8 mouse cellular contexts compared by ENCODE assay signal in genomic region chr5:118294865-118295258, GRCm38 (mm10). TPM values are rescaled to one million over a fixed set of nuclear protein-coding genes. Genes with fewer than 3 reads are reported as not detected.
A peak's percentile ranks its signal among the peaks of the same experiment; 100 is the strongest.
DNase-seq lines count a peak whose midpoint lies in the region; ATAC-seq and TF ChIP-seq lines count a peak whose summit lies in the region.

No protein-coding gene starts in this region.

- no peak for TF ChIP-seq POLR2A in liver, adult 2 months (IDR thresholded peaks at IDR 0.05; ENCODE audit: extremely low read depth, insufficient read depth, low read length)
- no peak for TF ChIP-seq POLR2A in embryonic fibroblast, embryonic 13.5 days (IDR thresholded peaks at IDR 0.05; ENCODE audit: low read depth, low read length)

- H3K4me3 ChIP-seq in liver, adult 2 months (ENCODE audit: insufficient read depth, low read depth, low read length): no peak overlapping the region
- no peak overlapping the region for H3K4me3 ChIP-seq in embryonic fibroblast, embryonic 13.5 days (ENCODE audit: insufficient read depth, low read length)
- H3K4me3 ChIP-seq in hindbrain, embryonic 15.5 days: no peak overlapping the region
- H3K4me3 ChIP-seq in neural tube, embryonic 12.5 days: no peak overlapping the region

- H3K27ac ChIP-seq in liver, adult 2 months (replicated peaks; ENCODE audit: insufficient read depth, low read depth, low read length): no peak overlapping the region
- H3K27ac ChIP-seq in embryonic fibroblast, embryonic 13.5 days (ENCODE audit: insufficient read depth, low read length): peak overlapping the region; percentile 81
- peak overlapping the region; percentile 76 for H3K27ac ChIP-seq in hindbrain, embryonic 15.5 days (replicated peaks)
- H3K27ac ChIP-seq in neural tube, embryonic 12.5 days: no peak overlapping the region; the same call in 1 of the 2 replicates

- 74% methylated on average over 7 of the region's 7 CpGs for WGBS in liver, adult 2 months
- 78% methylated on average over 7 of the region's 7 CpGs for WGBS in hindbrain, embryonic 15.5 days
- 83% methylated on average over 7 of the region's 7 CpGs for WGBS in neural tube, embryonic 12.5 days

- peaks cover 3% of the 10 kb centered on the region for H3K4me1 ChIP-seq in liver, adult 2 months (ENCODE audit: control insufficient read depth, insufficient read depth, low read length)
- peaks cover 6% of the 10 kb centered on the region; the same call in 1 of the 2 replicates for H3K4me1 ChIP-seq in embryonic fibroblast, embryonic 13.5 days (ENCODE audit: control insufficient read depth, insufficient read depth, low read length)
- peaks cover 20% of the 10 kb centered on the region for H3K4me1 ChIP-seq in hindbrain, embryonic 15.5 days (replicated peaks)
- H3K4me1 ChIP-seq in neural tube, embryonic 12.5 days: peaks cover 43% of the 10 kb centered on the region

- no peaks in the 10 kb centered on the region for H3K9me3 ChIP-seq in hindbrain, embryonic 15.5 days
- no peaks in the 10 kb centered on the region for H3K9me3 ChIP-seq in neural tube, embryonic 12.5 days

- H3K4me2 ChIP-seq in hindbrain, embryonic 15.5 days: peak overlapping the region; percentile 32; the same call in 1 of the 2 replicates
- peak overlapping the region; percentile 44 for H3K4me2 ChIP-seq in neural tube, embryonic 12.5 days (replicated peaks)

- H3K27me3 ChIP-seq in liver, adult 2 months (ENCODE audit: control insufficient read depth, insufficient read depth, low read length): no peaks in the 10 kb centered on the region; the same call in 1 of the 2 replicates
- H3K27me3 ChIP-seq in hindbrain, embryonic 15.5 days: no peaks in the 10 kb centered on the region
- H3K27me3 ChIP-seq in neural tube, embryonic 12.5 days (replicated peaks): no peaks in the 10 kb centered on the region

- H3K36me3 ChIP-seq in liver, adult 2 months (ENCODE audit: control insufficient read depth, insufficient read depth, low read length): no peaks in the 10 kb centered on the region
- H3K36me3 ChIP-seq in hindbrain, embryonic 15.5 days: no peaks in the 10 kb centered on the region
- no peaks in the 10 kb centered on the region for H3K36me3 ChIP-seq in neural tube, embryonic 12.5 days

- TF ChIP-seq CTCF in liver, adult 2 months (IDR thresholded peaks at IDR 0.05; ENCODE audit: low read depth, low read length): no peak
- no peak for TF ChIP-seq CTCF in embryonic fibroblast, embryonic 13.5 days (IDR thresholded peaks at IDR 0.05; ENCODE audit: borderline replicate concordance, insufficient read depth, low read length)

- DNase-seq in liver, adult 2 months (ENCODE audit: extremely low read depth, low read depth, low spot score): peak; percentile 41
- DNase-seq in liver: no peak
- DNase-seq in cerebellum, postnatal 36 days: no peak
- DNase-seq in natural killer cell, adult 2 months (ENCODE audit: low spot score in 2 of 2): no peak

- H3K9ac ChIP-seq in liver, adult 2 months (ENCODE audit: low read depth, low read length): no peak overlapping the region
- H3K9ac ChIP-seq in hindbrain, embryonic 15.5 days: no peak overlapping the region
- H3K9ac ChIP-seq in neural tube, embryonic 12.5 days: no peak overlapping the region

- H3K79me2 ChIP-seq in liver, adult 2 months (ENCODE audit: control insufficient read depth, insufficient read depth, low read length): no peaks in the 10 kb centered on the region

- no peak for ATAC-seq in hindbrain, embryonic 15.5 days (ENCODE audit: low FRiP score, low read depth)
- ATAC-seq in neural tube, embryonic 12.5 days (ENCODE audit: low FRiP score, low read depth): no peak
- no peak for ATAC-seq in erythroblast, adult 5-6 weeks (replicated peaks; ENCODE audit: low FRiP score, poor library complexity, severe bottlenecking)

RNA-seq across cellular contexts. Expression of gene 2410131K14Rik, which starts 49.8 kb away (rescaled TPM):
- 3.0 and 3.2 TPM in 2 replicates for total RNA-seq in liver, adult 2 months (2014; rRNA removed)
- 3.9 and 5.0 TPM in 2 replicates for polyA plus RNA-seq in liver, adult 2 months (2012; rRNA removed)
- polyA plus RNA-seq in embryonic fibroblast, embryonic 13.5 days (2011; ENCODE audit: insufficient read length, low read depth, missing spikeins): 8.9 and 11.7 TPM in 2 replicates
- polyA plus RNA-seq in hindbrain, embryonic 15.5 days (2015; fragmentation: Nextera tagmentation; extraction: Ambion mirVana): 16.4 and 17.8 TPM in 2 replicates
- polyA plus RNA-seq in neural tube, embryonic 12.5 days (2016; fragmentation: Nextera tagmentation; extraction: Ambion mirVana): 13.8 and 14.4 TPM in 2 replicates
- 0.63 TPM in 1 of 2 replicates, not detected in the other for total RNA-seq in erythroblast, adult 5-6 weeks (2015; ENCODE audit: low replicate concordance)
- total RNA-seq in erythroblast, adult 5-6 weeks (2017; ENCODE audit: low replicate concordance): 0.14 and 0.17 TPM in 2 replicates

RNA-seq across cellular contexts. Expression of gene Rnft2, which starts 49.9 kb away (rescaled TPM):
- 0.81 and 1.2 TPM in 2 replicates for total RNA-seq in liver, adult 2 months (2014; rRNA removed)
- polyA plus RNA-seq in liver, adult 2 months (2012; rRNA removed): 0.26 and 0.50 TPM in 2 replicates
- polyA plus RNA-seq in embryonic fibroblast, embryonic 13.5 days (2011; ENCODE audit: insufficient read length, low read depth, missing spikeins): 2.9 and 5.1 TPM in 2 replicates
- 12.3 and 13.6 TPM in 2 replicates for polyA plus RNA-seq in hindbrain, embryonic 15.5 days (2015; fragmentation: Nextera tagmentation; extraction: Ambion mirVana)
- polyA plus RNA-seq in neural tube, embryonic 12.5 days (2016; fragmentation: Nextera tagmentation; extraction: Ambion mirVana): 9.6 and 11.3 TPM in 2 replicates
- total RNA-seq in erythroblast, adult 5-6 weeks (2015; ENCODE audit: low replicate concordance): not detected in 2 replicates
- not detected in 2 replicates for total RNA-seq in erythroblast, adult 5-6 weeks (2017; ENCODE audit: low replicate concordance)

Comparison
In these comparisons a context has a peak if more than half of its experiments do, and no peak if none do; other contexts are left out.
1. H3K27ac ChIP-seq: peak in embryonic fibroblast, embryonic 13.5 days (single experiment) and hindbrain, embryonic 15.5 days (single experiment); none in liver, adult 2 months (single experiment) and neural tube, embryonic 12.5 days (single experiment).